Comparison of ENCODE assay signal across 28 mouse cellular contexts in the genomic region with DNA sequence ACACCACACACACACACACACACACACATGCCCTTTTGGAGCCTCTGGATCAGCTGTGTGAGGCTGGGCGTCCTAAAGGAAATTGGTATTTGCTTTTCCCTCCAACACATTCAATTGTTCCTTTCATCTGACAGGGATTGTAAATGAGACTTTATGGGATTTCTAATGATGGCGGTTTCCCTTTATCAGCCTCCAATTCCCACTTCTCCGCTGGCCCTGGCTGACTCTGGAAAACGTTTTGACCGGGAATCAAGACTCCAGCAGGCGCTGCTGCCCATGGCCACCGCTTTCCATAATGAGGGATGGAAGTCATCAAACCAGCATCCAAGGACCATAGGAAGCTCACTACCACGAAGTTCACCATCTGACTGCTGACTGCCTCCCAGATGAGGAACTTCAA.
"Had no signal": no experiment of that assay in that cellular context is flagged by ENCODE, and none has a peak within 500 bp of the region (broad histone marks: within the 10 kb centered on the region; RNA-seq: fewer than 3 reads in every experiment).

No protein-coding gene starts in this region.

- H3K9me3 ChIP-seq: embryonic facial prominence, embryonic 10.5 days; embryonic facial prominence, embryonic 12.5 days; embryonic facial prominence, embryonic 13.5 days; embryonic facial prominence, embryonic 15.5 days; forebrain, embryonic 10.5 days; forebrain, embryonic 12.5 days; forebrain, embryonic 13.5 days; forebrain, embryonic 15.5 days had no signal

- H3K4me2 ChIP-seq: embryonic facial prominence, embryonic 12.5 days; embryonic facial prominence, embryonic 13.5 days; embryonic facial prominence, embryonic 15.5 days; forebrain, embryonic 12.5 days; forebrain, embryonic 13.5 days; forebrain, embryonic 15.5 days had no signal

- H3K9ac ChIP-seq: embryonic facial prominence, embryonic 12.5 days; embryonic facial prominence, embryonic 13.5 days; embryonic facial prominence, embryonic 15.5 days; forebrain, embryonic 12.5 days; forebrain, embryonic 13.5 days; forebrain, embryonic 15.5 days; forebrain, postnatal 0 days had no signal

- H3K27me3 ChIP-seq: forebrain, embryonic 13.5 days; forebrain, embryonic 15.5 days had no signal

- H3K27ac ChIP-seq: embryonic facial prominence, embryonic 10.5 days; embryonic facial prominence, embryonic 12.5 days; embryonic facial prominence, embryonic 13.5 days; embryonic facial prominence, embryonic 15.5 days; forebrain, embryonic 10.5 days; forebrain, embryonic 12.5 days; forebrain, embryonic 13.5 days; forebrain, embryonic 15.5 days; gastrocnemius, adult 2 months; heart, adult 2 months had no signal

- H3K36me3 ChIP-seq: embryonic facial prominence, embryonic 10.5 days; embryonic facial prominence, embryonic 12.5 days; embryonic facial prominence, embryonic 13.5 days; embryonic facial prominence, embryonic 15.5 days; forebrain, embryonic 10.5 days; forebrain, embryonic 12.5 days; forebrain, embryonic 15.5 days had no signal

- ATAC-seq: forebrain, embryonic 13.5 days; forebrain, embryonic 14.5 days; forebrain, embryonic 15.5 days; forebrain, embryonic 16.5 days; forebrain, postnatal 0 days had no signal

- H3K4me3 ChIP-seq: embryonic facial prominence, embryonic 10.5 days; embryonic facial prominence, embryonic 12.5 days; embryonic facial prominence, embryonic 13.5 days; embryonic facial prominence, embryonic 15.5 days; erythroblast, embryonic 14.5 days; forebrain, embryonic 10.5 days; forebrain, embryonic 12.5 days; forebrain, embryonic 13.5 days; forebrain, embryonic 15.5 days; gastrocnemius, adult 2 months; heart, adult 2 months had no signal

- DNase-seq: cerebellum, adult 8-10 months; cerebellum, adult 9-10 months; cerebellum, adult 9-11 months; cerebellum, postnatal 10 days; cerebellum, postnatal 14 days; cerebellum, postnatal 25 days; cerebellum, postnatal 36 days; embryo, embryonic 11 days; forebrain, postnatal 0 days; gastrocnemius, adult 2 months; gastrocnemius, postnatal 10 days; gastrocnemius, postnatal 14 days; gastrocnemius, postnatal 25 days; gastrocnemius, postnatal 36 days; heart, adult 11 months; heart, adult 18-20 months; heart, adult 2 months had no signal
